Mouse (Mus musculus): ENCODE data around the gene Zkscan6.
A peak's percentile ranks its signal among the peaks of the same experiment; 100 is the strongest.

Zkscan6 gene

DNA sequence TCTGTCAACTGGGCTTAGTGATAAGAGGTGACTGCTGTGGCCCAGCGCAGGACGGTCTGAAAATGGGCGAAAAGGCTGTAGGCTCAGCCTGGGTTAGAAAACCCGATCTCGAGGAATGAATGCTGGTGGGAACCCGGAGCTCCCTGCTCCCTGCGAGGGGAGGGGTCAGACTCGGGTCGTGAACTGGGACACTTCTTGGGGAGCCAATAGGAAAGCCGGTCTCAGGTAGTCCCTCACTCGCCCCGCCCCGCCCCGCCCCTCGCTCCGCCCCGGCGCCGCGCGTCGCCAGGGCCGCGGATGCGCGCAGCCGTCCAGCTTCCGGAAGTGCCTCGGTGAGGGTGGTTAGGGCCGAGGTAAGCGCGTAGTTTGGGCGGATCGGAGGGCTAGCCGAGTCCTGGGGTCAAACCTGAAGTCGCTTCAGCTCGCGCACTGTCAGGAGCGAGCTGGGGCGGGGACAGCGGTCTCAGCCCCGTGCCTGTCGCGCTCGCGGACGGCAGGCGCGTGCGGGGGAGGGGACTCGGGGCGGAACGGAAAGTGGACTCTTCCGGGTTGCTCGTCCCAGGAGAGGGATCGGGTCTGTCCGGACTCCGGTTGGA is at the start of gene Zkscan6:
Gene Zkscan6, plus strand, starts transcription at position 267 of the 596 bp plus-strand sequence.
- peak; percentile 71 to 86 for DNase-seq (ENCODE audit: low spot score in 2 of 2)

DNA sequence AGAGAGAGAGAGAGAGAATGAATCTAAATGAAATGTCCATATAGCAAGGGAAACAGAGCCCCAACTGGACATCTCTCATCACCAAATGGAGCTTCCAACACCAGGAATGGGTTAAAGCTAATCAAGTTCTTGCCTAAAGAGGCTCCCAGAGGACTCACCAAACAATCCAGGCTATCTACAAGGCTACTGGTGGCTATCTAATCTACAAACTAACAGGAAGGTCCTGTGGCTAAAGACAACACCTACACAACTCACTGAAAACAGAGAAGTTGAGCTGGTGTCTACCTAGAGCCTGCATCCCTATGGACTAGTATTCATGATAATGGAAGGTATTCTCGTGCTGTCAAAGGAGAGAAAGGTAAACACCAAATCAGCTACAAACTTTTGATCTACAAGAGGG is 47.6 kb upstream of the Zkscan6 start:
- DNase-seq (ENCODE audit: low spot score in 2 of 2) = no peak

DNA sequence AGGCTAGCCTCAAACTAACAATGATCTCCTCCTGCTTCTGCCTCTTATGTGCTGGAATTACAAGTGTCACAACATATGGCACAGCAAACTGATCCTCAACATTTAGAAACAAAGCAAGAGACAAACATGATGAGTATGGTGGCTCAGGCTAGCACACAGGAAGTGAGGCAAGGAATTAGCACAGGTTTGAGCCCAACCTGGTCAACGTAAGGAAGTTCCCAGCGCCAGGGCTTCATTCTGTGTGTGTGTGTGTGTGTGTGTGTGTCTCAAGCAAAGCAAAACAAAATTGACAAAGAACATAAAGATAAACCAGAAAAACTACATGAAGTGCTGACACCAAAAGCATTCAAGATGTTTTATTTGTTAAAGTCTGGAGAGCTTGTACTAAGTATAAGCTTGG is 46.1 kb upstream of the Zkscan6 start:
- no peak for DNase-seq (ENCODE audit: low spot score in 2 of 2)

DNA sequence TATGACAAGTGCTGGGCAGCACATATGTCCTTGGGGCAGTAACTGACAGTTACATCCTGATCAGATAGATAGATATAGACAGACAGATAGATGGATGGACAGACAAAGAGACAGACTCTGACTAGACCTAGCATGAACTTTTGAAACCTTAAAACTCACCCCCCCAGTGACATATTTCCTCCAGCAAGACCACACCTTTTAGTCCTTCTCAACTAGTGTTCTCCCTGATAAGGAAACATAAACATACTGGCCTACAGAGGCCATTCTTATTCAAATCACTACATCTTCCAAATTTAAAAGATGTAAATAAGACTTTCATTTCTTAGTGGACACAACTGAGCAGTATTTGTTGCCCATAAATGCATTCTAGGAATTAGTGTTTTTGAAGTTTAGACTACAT is 38.5 kb upstream of the Zkscan6 start:
- DNase-seq (ENCODE audit: low spot score in 2 of 2) = no peak

DNA sequence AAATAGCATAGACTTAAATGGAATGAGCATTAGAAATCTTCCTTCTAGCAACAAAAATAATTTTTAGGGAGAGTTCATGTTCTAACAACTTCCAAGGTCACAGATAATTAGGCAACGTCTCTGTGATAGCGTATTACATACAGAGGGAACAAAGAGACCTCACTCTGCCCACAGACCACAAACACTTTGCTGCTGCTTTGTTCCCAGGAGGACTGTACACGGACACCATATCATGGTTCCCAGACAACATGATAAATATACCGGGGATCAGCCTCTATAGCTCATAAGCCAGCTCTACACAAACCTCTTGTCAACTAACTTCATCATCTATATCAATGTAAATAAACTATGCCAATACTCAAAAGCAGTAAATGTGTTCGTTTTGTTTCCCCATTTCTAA is 37.0 kb upstream of the Zkscan6 start:
- DNase-seq (ENCODE audit: low spot score in 2 of 2) = no peak

DNA sequence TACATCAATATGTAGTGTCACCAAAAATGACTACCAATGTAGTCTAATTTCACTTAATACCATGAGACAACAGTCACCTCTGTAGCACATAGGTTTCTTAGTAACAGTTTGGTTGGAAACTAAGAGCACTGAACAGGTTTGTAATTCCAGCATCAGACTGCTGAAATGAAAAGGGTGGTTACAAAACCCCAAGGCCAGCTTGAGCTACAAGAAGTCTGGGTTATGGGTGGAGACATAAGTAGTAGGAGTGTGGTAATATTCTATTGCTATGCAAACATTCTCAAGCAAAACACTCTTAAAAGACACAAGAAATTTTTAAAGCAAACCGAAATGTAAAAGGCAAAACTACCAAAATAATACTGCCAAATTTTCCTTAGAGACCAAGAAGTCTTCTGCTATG is 35.4 kb upstream of the Zkscan6 start:
- no peak for DNase-seq (ENCODE audit: low spot score in 2 of 2)

DNA sequence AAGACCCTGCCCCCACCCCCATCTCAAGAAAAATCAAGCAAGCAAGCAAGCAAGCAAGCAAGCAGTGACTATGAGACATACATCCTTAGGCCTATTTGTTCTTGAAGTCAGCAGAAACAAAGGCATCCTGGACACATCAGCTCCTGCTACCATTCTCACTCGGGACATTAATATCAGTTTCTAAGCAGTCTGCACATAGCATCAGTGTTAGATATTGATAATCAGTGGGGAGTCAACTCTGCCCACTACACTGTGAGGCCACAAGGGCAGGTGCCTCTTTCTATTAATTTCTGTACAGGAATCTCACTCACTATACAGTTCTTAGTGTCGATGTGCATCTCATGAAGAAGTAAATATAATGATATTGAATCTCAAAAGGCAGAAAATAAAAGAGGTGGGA is 33.4 kb upstream of the Zkscan6 start:
- DNase-seq (ENCODE audit: low spot score in 2 of 2) = no peak

DNA sequence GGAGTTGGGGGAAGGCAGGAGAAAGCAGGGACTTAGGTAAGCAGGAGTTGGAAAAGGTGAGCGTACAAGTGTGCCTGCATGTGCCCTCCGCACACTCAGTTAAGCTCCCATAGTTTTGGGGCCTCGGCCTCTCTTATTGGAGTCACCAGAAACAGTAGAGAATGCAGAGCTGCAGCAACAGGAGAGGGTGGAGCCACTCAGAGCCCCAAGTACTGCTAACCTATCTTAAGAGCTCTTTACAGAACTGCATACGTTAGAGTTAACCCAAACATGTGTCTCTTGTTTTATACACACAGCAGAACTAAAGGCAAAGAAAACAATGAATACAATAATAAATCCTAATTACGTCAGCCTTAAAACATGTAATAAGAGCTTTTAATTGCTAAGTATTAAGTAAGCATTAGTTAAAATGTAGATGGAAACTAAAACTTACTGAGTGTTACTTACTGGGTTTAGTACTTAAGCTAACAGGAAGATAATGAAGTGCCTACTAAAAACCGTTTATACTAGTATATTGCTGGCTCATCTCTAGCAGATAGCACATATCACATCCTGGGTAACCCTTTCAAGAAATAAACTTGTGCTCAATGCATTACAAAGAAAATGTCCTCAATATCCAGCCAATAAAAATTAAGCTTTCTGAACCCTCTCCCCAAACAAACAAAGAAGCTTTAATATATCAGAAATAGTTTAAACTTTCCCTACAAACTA is 32.9 kb upstream of the Zkscan6 start:
- DNase-seq (ENCODE audit: low spot score in 2 of 2) = no peak

DNA sequence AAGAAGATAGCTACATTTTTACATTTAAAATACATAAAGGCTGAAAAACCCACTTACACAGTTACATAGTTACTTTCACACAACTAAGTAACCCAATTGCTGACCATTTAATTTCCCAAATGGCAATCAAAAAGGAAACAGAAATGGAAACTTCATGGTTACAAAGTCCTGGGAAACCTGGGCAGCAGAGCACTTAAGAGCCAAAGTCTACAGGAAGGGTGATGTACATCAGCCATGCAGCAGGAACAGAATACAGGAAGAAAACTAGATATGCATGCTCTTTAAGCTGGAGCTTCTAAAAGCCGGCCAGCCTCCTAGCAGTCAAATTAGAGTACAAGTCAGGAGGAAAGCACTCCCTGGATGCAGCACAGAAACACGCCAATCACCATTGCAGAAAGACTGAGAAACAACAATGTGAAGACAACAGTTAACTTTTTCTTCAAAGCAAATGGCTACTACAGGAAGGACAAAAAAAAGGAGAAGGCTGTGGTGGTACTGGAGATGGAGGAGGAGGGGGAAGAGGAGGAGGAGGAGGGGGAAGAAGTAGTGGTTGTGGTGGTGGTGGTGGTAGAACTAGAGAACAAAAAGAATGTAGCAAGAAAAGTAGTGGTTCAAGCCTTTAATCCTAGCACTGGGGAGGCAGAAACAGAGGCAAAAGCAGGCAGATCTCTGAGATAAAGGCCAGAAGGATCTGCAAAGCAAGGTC is 29.9 kb upstream of the Zkscan6 start:
- DNase-seq (ENCODE audit: low spot score in 2 of 2) = no peak

DNA sequence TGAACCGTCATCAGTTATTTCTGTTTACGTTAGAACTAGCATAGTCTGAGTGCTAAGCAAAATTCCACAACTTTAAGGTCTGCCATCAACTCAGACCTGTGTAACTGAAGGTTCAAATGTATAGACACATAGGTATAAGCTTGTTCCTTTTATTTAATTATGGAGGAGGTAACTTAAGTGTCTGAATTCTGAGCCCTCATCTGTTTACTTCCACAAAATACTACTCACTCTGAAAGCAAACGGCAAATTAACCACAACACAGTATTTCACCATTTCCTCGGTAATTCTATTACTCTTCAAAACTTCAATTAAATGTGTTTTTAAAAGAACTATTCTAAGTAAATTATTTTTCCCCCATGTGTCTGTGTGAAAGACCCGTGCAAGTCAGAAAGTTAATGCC is 29.2 kb upstream of the Zkscan6 start:
- no peak for DNase-seq (ENCODE audit: low spot score in 2 of 2)

DNA sequence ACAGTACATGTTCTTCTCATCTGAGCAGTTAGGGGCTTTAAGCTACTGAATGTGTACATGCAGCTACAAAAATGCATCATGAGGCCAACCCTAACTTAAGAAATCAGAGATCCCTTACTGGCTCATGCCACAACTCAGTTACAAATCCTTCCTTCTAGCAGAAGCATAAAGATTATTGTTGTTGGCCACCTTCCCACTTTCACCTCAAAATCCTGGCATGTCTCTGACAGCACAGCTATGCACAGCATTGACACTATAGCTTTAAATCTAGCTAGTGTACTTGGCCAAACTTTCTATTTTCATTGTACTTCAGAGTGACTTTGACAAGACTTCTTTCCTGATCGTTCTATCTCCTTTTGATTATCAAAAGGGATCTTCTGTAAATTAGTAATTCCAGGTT is 27.9 kb upstream of the Zkscan6 start:
- no peak for DNase-seq (ENCODE audit: low spot score in 2 of 2)

DNA sequence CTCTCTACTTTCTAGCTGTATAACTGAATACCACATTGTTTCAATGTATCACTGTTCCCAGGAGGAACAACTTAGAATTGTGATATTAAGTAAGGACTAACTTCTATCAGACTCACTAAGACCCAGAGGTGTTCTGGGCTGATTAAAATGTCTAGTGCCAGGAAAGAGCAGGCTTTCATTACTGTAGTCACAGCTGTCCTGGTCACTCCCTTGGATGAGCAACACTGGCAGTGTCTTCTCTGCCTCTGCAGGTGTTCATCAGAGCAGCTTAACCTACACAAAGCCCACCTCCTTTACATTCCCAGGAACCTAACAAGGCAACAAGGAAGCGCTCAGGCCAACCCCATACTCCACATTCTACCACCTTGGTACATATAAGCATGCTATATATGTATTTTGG is 27.4 kb upstream of the Zkscan6 start:
- DNase-seq (ENCODE audit: low spot score in 2 of 2) = no peak

DNA sequence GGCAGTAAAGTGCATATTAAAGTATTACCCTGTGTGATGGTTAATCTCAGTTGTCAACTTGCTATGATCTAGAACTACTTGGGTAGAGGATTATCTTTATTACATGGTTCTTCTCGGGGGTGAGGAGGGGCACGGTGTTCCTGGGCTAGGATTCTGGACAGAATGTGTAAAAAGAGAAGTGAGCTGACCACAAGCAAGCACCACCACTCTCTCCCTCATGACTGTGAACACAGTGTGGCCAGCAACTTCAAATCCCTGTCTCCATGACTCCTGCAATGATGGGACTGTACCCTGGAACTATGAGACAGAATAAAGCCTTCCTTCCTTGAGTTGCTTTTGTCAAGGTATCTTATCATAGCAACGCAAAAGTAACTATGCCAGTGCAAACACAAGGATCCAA is 25.4 kb upstream of the Zkscan6 start:
- DNase-seq (ENCODE audit: low spot score in 2 of 2) = no peak

DNA sequence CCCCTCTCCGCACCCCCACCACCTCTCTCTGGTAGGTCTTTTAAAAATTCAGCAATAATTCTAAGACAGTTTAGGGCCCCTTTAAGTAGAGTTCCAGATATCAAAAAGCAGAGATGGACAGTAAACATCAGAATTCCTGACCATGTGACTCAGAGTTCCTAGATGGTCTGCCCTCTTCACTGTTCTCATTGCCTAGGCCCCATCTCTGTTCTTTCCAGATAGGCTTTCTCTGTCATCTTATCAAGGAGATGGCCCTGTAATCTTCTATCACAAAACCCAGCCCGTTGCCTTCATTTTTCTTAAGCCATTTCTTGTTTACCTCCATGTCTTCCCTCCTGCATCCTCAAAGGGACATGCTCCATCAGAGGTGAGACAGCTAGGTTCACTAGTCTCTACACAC is 20.8 kb upstream of the Zkscan6 start:
- no peak for DNase-seq (ENCODE audit: low spot score in 2 of 2)

DNA sequence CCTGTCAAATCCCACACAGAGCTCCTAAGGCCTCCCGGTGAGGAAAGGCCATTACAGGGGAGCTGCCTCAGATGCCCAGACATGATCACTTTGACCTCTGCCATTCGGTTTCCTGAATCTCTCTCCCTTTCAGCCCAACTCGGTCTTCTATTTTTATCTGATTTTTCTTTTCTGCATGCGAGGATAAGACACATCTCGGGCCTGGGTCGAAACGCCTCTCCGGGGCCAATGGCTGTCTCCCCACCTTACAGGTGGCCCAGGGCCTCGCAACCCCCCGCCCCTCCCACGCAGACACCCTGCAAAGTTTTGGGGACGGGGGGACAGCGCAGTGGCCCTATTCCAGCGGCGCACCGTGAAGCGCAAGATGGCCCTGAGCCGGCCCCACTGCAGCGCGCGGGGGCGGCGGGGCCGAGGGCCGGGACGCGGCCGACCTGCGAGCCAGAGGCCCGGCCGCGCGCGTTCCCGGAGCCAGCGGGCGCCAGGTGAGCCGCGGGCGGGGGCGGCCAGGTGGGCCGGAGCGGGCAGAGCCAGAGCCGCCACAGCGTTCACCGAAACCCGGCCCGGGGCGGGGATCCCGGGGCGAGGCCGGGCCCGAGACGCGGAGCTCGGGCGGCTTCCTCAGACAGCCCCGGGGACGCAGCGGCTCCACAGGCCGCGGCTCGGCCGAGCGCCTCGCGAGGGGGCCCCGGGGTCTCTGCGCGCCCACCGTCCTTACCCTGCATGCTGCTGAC is 19.4 kb upstream of the Zkscan6 start:
- DNase-seq (ENCODE audit: low spot score in 2 of 2) = no peak

DNA sequence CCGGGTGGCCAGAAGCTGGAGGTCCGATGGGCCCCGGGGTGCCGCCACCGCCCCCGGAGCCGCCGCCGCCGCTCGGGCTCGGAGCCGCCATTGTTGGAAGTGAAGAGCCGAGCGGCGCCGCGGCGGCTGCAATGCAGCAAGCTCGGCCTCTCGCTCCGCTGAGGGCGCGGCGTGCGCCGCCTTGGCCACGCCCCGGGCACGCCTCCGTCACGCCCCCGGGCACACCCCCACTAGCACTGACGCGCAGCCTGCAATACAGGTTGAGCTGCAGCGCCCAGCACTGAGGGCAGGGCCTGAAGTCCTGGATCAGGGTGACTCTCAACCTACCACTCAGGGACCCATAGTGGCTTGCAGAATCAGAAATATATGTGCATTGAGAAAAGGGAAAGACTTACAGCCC is 18.8 kb upstream of the Zkscan6 start, which contains the start of gene Map2k4:
Gene Map2k4, minus strand, starts transcription at position 144 of the 400 bp plus-strand sequence.
- DNase-seq (ENCODE audit: low spot score in 2 of 2) = peak; percentile 62 to 89

DNA sequence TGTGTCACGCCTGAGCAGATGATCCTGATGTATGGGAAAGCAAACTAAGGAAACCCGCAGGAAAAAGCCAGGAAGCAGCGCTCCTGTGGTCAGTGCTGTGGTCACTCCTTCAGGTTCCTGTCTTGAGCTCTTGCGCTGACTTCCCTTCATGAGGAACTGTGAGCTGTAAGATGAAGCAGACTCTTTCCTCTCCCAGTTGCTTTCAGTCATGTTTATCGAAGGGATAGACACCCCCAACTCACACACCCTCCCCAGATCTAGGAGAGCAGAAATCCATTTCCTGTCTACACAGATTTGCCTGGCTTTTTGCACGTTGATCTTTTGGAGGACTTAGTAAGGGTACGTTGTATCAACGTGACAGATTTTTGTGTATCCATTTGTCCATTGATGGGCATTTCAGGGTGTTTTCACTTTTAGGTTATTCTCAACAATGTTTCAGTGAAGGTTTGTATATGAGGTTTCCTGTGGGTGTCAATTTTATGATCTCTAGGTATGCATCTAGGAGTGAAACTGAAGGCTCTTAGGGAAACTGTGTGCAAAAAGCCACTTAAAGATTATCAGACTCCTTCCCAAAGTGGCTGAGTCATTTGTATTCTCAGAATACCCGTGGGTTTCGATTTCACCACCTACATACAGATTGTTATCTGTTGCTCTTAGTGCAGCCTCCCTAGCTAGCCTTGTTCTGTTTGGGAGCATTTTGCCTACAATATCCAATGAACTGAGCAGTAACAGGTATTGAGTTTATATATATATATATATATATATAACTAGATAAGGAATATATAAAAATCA is 12.4 kb upstream of the Zkscan6 start:
- no peak for DNase-seq (ENCODE audit: low spot score in 2 of 2)

DNA sequence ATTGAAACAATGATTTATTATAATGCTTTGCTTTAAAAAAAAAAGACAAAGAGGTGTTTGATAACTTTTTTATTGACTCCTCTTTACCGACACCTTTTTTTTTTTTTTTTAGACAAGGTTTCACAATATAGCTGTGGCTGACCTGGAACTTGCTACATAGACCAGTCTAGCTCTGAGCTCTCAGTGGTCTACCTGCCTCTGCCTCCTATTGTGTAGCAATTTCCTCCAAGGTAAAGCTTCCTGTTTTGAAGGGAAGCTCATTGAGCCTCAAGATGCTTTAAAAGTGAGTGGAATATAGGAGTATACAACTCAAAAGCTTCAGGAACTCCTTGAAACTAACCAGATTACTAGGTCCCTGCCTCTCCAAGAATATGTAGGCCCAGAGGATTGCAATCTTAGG is 11.1 kb upstream of the Zkscan6 start:
- DNase-seq (ENCODE audit: low spot score in 2 of 2) = no peak

DNA sequence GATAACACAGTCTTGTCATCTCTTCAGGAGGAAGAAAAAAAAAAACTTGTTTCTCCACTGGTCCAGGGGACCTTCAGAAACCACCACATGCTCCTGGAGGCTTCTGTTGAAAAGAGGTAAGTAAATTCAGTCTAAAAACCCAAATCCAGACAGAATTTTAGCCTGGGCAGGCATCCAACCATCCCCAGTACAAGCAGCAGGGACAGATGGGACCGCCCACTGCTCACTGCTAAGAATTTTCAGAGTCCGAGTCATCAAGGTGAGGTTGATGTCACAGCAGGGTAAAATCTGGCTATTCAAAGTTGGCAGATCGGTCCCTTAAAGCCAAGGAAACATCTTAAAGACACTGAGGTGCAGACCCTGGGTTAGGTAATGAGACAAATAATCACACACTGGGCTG is 5.1 kb upstream of the Zkscan6 start:
- peak; percentile 40 to 91 for DNase-seq (ENCODE audit: low spot score in 2 of 2)

DNA sequence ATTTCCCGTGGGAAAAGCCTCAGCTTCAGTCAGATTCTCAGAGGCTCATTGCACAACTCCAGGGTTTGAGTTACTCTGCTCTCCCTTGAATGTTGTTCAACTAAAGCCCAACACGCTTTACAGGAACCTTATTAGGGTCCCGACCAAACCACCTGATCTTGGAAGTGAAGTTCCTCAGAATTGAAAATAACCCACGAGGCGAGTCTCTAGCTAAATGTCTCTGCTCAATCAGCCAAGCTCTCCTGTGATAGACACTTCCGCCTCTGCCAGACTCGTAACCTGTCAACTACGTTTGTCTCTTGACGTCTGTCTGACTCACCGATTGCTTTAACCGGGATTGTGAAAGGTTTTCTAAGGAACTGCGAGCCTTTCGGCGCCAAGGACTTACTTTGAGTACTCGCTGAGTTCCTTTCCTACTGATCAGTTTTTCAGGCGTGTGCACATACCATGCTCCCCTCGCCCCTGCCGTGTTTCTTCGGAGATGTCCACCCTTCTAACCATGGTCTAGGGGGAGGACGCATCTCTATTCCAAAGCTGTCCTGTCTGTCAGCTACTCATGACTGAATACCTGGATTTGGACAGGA is 562 bp upstream of the Zkscan6 start:
- DNase-seq (ENCODE audit: low spot score in 2 of 2) = peak in 1 of 2 experiments; percentile 32

DNA sequence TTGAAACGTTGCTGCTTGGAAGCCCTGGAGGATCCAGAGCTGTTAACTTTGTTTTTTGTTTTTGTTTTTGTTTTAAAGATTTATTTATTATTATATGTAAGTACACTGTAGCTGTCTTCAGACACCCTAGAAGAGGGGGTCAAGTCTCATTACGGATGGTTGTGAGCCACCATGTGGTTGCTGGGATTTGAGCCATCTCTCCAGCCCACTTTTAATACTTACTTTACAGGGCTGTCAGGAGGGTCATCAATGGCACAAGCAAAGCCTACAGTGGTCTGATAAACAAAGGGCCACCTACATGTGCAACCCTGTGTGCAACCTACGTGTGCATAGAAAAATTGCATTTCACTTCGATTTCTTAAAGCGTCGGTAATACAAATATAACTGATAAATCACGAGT is 626 bp downstream of the Zkscan6 start:
- DNase-seq (ENCODE audit: low spot score in 2 of 2) = no peak
